Mouse (Mus musculus): ENCODE measurements around the gene Meis1.

Gene Meis1

DNA sequence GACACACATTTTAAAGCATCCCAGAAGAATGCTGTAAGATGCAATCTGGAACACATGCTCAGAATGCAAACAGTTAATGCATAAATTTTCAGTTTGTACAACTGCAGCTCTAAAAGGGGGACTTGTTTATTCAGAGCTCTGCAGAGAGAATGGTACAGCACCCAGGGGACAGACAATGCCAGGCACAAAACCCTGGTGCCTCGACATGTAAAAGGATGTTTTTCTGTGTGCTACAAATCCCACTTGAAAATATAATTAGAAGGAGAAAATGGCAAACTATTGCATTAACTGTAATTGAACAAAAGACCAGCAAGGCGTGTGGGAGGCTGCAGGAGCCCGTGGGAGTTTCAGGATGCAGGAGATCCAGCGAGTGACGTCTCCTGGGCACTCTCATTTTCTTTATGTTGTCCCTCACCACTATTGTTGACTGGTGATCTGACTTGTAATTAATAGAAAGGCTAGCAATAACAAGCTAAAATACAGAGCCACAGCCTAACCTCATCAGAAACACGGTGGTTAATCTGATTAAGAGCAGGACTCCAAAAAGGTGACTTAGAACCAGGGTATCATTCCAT, 29.0 kb downstream of the Meis1 start:
- DNase-seq = no peak

DNA sequence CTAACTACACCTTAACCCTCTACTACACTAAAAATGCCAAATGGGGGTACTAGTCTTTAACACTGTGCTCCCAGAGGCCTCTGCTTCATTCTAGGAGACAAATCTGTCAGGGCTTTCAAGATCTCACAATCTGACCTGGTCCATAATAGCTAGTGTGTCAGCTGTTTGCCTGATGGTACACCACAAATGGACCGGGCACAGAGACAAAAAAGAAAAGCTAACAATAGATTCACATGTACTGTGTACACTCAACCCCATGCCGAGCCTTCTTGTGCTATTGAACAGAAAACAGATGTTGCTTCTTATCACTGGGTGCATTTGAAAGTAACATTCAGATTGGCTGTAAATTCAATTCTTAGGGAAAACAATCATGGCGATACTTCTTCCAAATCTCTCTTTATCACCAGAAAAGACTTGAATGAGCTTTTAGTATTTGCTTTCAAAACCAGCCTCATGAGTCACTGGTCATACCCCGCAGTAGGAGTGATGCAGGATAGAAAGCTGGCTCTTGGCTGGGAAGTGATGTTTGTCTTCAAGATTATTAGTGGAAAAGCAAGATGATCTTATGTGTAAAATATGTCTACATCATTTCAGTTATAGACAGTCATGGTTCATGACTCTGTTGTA, 30.0 kb downstream of the Meis1 start:
- DNase-seq = no peak

DNA sequence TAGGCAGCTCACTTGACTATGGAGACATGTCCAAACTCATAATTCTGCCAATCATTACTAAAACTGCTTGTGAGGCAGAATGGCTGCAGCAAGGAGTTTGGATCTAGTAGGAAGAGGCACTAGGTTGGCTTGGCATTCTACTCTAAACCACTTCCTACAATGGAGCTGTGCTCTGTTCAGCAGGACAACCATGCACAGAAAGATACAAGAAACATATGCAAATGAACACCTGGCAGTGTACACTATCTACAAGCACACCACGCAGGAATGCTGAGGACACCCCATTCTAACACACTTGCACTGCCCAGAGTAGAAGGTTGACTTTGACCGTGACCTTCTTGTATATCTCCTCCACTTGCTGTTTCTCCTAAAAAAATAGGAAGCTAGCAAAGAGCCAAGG, 35.0 kb downstream of the Meis1 start:
- no peak for DNase-seq

DNA sequence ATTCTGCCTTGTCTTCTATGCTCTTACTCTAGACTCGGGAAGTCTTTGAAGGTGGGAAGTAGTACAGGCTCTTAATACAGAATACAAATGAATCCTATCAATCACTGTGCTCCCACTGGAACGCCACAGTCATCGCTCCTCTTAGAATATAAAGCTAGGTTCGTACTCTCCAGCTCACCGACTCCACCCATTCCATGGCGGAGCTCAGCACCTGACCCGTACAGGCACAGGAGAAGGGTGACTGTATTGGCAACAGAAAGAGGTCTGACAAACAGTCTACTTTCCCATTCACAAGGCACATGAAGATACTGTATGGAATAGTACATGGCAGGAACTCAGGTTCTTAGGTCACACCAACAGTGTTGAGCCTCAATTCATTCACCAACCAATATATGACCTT, 35.5 kb downstream of the Meis1 start:
- no peak for DNase-seq

DNA sequence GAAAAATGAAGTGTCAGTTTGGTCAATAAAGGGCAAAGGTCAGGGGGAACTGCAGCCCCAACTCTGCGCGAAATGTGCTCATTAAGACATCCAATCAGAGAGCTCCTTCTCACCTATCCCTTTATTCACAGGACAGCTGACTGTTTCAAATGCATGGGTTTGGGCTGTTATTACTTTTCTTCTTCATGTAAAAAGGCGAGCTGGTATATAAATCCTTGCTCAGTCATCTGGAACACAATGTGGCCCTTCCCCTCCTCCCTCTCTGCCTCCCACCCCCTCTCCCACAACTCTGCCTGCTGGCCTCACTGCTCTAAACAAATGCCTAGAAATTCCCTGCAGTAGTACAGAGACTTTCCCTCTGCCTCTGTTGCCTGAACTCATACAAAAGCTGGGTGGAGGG, 36.5 kb downstream of the Meis1 start:
- DNase-seq = no peak

DNA sequence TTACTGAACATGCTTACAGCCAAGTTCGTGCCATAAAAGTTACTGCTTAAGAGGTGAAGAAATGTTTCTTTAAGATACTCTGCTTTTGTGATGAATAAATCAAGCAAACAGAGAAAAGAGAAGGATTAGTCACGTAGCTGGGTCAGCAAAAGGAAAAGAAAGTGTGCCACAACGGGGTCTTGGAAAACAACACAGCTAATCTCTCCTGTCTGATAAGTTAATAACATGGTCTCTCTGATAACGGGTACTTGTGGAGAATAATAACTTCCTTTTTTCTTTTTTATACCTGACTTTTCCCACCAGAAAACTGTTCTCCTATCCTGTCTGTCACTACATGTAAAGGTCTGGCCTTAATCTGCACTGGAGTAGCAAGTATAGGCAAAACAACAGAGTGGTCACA, 37.4 kb downstream of the Meis1 start:
- DNase-seq = no peak

DNA sequence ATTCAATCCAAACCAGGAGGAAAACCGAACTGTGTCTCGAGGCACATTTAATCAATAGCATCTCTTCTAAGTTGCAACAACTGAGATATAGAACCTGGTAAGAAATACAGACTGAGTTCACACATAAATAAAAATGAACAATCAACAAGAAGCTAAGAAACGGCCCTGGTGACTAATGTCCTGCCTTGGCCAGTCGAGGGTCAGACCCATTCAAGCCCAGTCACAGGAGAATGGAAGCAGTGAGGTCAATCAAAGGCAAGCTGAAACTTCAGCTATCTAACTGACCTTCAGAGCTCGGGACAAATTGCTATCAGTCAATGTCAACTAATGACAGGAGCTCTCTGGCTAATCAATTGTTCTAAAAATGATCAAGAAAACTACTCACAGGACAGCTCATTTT, 38.2 kb downstream of the Meis1 start:
- DNase-seq = no peak

DNA sequence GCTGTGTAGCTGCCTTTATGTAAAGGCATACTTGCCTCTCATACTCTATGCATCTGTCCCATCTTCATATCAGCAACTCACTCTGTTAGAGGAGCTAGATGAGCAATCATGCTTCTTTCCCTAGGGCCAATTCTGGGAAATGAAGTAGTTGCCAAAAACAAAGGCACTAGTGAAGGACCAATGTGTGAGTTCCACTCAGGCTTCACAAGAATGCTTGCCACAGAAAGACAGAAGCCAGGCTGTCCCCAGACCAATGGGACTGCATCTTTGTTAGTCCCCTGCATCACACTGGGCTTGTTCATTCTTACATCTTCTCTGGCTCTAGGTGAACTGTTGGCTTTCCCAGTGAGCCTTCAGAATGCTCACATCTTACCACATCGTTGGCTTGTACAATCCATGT, 43.7 kb downstream of the Meis1 start:
- DNase-seq = no peak

DNA sequence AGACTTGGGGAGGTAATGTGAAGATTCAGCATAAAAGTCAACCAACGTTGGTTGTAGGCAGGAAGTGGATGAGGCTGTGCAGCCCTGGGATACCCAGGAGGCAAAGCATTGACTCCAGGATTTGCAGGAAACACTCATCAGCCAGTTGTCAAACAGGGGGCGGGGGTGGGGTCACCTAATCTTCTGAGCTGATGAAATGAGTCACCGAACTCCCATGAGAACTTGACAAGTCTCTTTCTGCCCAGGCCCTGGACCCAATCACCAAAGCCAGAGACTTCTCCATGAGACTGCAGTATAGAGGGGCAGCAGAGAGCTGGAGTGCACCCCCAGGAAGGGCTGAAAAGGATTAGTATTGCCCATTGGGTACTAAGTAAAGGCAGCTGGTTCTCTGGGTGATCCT, 45.0 kb downstream of the Meis1 start:
- no peak for DNase-seq

DNA sequence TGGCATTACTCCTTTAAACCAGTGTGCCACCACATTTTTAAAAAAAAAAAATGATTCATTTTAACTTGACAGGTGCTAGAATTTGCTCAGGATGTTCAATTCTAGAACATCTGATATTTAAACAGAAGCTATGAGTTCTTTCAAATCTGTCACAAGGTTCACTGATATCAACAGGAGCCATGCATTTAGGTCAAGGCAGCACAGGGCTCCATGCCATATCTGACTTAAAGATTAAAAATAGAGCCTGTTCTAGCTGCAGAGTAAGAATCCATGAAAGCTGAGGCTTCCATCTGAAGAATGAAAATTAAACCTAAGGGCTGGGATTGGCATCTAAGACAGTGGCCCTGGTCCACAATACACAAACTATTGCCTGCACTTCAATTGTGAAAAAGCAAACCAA, 45.8 kb downstream of the Meis1 start:
- no peak for DNase-seq

DNA sequence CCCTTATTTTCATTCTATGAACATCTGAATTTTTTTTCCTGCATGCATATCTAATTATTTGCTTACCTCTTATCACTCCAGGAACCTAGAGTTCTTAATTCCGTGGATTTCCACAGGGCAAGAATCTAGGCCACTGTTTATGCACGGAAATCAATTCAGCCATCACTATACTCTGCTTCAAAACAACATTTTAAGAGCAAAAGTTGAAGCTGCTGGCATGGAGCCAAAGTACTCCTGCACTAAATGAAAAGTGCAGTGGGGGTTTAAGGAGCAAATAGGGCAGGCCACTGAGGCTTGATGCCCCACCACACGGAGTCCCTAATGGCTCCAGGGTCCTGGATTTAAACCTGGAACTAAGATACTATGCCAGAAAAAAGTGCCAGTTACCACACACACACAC, 47.2 kb downstream of the Meis1 start:
- DNase-seq = no peak

DNA sequence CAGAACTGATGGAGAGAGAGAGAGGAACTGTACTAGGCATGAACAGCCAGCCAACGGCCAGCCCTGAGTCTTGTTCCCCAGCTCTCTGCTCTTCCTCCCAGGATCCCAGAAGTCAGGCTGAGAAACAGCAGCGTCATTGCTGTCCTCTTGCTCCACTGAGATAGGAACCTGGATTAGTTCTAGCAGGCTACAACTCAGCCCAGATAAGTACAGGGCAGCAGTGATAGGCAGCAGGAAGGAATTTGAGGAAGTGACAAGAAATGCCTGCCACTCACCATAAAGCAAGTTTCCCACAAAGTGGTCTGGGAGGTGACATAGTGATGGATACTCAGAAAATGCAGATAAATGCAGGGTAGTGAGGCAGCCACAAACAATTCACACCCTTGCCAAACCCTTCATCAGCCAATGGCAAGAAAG, 48.9 kb downstream of the Meis1 start:
- DNase-seq = no peak

DNA sequence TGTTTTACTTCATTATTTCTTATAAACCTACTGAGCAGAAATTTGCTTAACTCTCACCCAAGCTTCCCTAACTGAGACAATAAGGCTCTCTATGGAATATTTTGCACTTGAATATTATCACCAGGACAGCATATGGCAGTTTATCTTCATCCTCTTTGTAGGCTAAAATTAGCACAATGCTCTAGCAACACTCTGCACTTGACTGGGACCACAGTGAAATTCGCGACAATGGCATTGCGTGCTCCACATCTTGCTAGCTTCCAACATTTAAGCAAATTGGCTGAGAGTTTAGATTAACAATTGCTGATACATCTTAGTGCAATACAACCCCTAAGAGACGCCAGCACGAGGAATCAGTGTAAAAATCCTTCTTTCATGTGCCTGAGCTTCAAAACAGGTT, 54.4 kb downstream of the Meis1 start:
- no peak for DNase-seq

DNA sequence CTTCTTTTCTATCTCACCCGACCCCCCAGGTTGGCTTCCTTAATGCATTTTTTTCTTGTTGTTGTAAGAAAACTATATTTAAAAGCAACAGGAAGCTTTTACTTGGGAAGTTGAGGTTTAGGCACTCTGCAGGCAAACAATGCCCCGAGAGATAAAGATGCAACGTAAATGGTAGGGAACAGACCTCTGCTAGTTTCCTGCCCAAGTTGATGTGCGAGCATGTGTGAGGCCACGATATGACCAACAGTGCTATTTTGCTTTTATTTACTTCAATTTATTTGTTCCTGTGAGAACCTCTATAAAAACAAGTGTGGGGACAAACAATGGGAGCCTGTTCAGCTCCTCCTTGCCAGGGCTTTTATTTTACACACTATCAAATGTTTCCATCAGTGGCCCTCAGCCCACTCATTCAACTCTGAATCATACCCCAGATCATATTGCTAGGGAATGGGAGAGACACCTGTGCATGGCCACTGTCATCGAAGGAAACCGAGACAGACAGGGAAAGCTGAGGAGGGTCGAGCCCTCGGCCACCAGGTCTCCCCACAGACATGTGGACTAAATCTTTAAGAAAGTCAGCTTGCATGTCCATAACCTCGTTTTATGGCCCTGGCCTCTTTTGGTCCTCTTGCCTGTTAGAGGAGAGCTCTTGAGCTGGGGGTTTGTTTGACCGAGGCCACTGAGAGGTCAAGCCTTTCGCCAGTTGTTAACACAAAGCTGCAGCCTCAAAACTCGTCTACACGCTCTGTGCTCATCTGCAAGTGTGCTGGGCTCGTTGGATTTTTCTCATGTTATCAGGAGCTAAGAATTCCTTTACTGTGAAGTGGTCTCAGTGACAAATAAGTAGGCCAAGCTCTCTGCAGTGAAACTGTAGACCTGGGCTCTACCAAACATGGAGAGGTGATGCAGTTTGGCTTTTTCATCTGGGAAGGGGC, 55.3 kb downstream of the Meis1 start:
- DNase-seq = no peak

DNA sequence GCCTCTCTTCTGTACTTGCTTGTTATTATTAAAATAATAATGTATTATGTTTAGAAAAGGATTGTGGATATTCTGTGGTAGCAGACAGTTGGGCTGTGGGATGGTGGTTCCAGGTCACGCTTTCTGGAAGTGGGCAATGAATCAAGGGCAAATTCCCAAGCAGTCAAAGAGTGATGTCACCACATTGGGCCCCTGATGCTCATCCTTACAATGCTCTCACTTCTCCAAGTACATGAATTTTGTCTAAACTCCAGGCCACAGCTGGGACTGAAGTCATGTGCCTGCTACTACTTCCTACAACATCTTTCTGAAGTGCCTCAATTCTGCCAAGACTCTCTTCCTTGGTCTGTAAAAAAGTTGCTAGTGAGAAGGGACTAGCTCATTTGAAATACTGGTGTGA, 59.3 kb downstream of the Meis1 start:
- no peak for DNase-seq

DNA sequence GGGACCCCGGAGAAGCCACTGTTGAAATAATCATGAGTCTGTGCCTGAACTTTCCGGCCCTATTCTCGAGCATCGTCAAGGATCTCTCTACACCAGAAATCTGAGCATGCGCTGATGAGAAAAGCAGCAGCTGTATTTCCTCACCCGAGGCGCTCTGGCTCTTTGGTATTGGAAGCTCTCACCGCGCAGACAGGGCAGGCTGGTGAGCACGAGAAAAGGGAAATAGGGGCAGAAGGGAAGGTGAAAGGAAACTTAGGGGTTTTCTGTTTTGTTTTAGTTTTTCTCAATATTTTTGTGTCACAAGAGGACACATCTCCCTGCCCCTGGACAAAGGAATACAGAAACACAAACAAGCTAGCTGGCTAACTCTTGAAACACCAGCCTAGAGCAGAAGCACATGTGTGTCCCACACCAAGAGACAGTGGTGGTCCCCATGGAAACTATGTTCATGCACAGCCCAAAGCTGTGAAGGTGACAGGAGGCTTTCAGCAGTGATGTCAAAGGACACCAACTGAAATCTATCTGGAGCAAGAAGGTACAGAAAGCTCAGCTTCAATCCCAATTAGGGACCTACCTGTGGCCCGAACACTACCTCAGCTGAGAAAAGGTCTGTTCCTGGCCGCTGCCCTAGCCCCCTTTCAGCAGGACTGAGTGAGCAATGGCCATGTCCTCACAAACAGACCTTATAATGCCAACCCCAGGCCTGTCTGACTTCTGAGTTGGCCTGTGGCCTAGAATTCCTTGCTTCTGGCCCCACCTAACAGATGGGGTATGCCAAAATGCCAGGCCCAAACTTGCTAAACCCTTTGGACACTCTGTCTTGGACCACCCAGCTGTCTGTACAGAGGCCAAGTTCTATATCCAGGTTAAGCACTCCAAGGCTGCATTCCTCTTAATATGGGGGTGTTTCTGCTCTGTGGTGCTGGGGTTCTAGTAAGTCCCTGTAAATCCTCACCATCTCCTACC, 60.7 kb downstream of the Meis1 start:
- DNase-seq = no peak

DNA sequence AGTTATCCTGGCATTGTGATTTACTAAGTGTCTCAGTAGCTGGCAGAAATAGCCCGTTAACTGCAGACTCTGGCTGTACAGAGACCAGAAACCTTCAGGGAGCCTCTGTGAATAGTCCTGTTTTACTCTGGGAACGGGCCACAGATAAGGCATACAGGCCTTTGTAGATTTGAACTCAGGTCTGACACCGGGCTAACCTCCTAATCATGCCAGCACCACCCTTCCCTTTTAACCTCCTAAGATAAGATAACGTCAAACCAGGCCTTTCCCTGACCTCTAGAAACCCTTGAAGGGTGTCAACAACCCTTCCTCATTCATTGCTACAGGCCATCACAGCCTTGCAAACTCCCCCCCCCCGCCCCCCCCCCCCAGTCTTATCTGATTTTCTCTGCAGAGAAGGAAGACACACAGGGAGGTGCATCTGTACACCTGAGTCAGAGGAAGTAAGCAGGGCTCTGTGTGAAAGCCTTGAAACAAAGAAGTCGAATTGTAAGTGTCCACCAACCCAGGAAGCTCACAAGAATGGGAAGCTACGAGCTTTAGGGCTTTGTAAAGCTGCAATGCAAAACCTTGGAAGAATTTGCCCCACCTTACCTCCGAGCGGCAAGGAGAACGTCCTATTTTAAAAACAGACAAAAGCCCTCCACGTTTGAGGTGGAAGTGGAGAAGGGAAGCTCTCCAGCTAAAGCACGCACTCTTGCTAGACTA, 61.5 kb downstream of the Meis1 start:
- no peak for DNase-seq

DNA sequence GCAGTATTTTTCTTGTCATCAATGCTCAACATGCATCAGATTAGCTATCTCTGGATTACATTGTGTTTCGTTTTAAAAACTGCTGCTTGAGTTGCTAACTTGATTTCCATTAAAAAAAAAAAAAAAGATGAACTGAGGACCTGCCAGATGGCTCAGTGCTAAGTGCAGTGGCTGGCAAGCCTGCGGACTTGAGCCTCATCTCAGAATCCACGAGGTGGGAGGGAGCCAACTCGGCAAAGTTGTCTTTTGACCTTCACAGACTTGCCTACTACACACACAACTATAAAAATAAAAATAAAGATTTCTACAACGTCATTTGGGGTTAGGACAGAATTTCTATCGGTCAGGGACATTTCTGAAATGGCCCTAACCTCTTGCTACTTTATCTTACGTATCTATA, 62.8 kb downstream of the Meis1 start:
- DNase-seq = no peak

DNA sequence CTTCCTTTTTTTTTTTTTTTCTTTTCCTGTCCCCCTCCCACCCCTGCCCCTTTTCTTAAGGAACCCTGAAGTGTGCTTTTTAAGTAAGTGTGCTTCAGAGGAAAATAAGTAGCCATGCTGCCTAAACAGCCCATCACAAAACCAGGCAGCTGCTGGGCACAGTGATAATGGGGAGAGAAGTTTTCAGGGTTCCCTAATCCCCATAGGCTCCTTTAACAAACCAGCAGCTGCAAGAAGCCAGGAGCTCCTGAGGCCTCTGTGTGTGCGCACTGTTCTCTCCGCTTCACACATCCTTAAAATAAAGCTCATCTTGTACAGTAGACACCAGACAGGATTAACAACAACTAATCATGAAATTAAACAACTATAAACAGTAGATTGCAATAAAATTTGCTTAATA, 63.9 kb downstream of the Meis1 start:
- DNase-seq = no peak

DNA sequence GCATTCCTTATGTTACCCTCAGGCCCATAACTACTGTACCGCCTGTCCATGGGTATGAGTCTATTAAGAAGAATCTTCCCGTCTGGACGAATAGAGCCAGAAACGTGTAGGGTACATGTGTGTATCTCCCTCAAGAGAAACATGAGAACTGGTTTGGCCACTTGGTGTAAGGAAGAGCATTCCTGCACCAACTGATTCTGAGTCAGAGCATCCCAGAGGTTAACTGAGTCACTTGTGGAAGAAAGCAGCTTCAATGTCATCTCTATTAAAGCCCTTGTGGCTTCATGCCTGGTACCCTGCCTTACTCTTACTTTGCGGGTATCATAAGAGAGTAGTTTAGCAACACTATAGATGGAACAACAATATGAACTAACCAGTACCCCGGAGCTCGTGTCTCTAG, 64.9 kb downstream of the Meis1 start:
- no peak for DNase-seq

DNA sequence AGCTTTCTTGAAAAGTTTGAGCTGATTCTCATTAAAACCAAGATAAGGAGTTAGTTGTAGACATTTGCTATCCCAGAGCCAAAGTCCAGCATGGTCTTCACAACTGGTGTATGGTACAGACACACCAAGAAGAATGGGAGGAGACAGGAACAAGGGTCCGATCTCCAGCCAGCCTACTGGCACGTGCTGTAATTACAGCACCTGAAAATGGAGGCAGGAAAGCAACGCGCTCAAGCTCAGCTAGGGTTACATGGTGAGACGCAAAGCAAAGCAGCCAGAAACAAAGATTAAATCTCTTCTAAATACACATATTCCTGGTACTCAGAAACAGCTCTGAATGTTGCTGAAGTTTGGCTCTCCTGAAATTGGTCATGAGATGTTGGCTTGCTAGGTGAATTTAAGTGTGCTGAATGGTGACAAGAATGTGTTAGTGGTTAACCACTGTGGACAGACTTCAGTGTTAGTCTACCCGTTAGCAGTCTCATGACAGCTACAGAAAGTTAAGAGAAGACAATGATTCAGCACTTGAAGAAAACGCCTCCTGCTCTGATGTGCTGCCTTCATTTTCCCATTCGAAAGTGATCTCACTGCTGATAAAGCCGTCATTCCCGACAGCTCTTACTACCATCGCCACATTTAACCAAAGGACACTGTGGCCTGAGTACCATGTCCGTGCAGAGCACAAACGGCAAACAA, 70.0 kb downstream of the Meis1 start:
- DNase-seq = no peak

DNA sequence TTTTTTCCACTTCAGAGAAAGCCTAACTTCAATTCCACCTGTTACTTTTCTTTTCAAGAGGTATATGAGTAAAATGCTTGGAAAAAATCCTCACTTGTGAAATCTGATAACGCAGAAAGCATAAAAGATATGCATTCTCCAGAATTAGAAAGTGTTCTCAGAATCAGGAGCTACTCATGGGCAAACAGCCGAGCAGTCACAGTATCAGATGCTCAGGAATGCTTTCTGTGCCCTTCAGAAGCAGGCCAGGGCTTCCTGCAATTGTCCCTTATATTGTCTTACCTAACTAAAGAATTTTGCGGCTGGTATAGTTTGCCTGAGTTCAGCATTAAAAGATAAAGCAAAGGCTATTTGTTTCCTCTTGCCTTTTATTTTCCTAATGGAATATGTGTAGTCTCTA, 71.4 kb downstream of the Meis1 start:
- no peak for DNase-seq
